Mouse (Mus musculus) heart, embryonic 10.5 days (tissue): ENCODE data around the gene Vmp1. TPM values are rescaled to one million over a fixed set of nuclear protein-coding genes. Genes with fewer than 3 reads are reported as not detected.

Experiments used
- DNase-seq: peaks from one replicate; pipeline ENCODE4 v3.0.0-alpha.2; 2017; ENCODE audit warnings: low spot score
- H3K27ac ChIP-seq: fragments of 300-500 bp; sonication (generic); 2 replicates; pipeline ENCODE4 v1.5.1; 2016; ENCODE audit warnings: mild to moderate bottlenecking
- H3K27me3 ChIP-seq: fragments of 300-500 bp; sonication (generic); 2 replicates; pipeline ENCODE4 v1.6.1; 2016; ENCODE audit warnings: mild to moderate bottlenecking; ENCODE audit not compliant: poor library complexity, insufficient read depth, severe bottlenecking
- H3K36me3 ChIP-seq: fragments of 300-500 bp; sonication (generic); 2 replicates; pipeline ENCODE4 v1.6.1; 2016; ENCODE audit warnings: mild to moderate bottlenecking, moderate library complexity
- H3K4me1 ChIP-seq: fragments of 300-500 bp; sonication (generic); 2 replicates; pipeline ENCODE4 v1.6.1; 2016; ENCODE audit warnings: mild to moderate bottlenecking
- H3K4me3 ChIP-seq: fragments of 300-500 bp; sonication (generic); 2 replicates; pipeline ENCODE4 v1.5.1; 2016; ENCODE audit warnings: mild to moderate bottlenecking, moderate library complexity
- H3K9me3 ChIP-seq: fragments of 300-500 bp; sonication (generic); 2 replicates; pipeline ENCODE4 v1.6.1; 2016; ENCODE audit warnings: mild to moderate bottlenecking, moderate library complexity
- WGBS: fragments of 180-500 bp; shearing (Covaris S2); methylation state at CpG from one replicate; pipeline ENCODE4 v1.1.7; 2016; 5-methylcytosine and 5-hydroxymethylcytosine counted together
- polyA plus RNA-seq: library from polyadenylated mRNA; unstranded; fragments of >200 nt; fragmentation: Nextera tagmentation; extraction: Ambion mirVana; gene quantifications from 2 replicates; pipeline ENCODE4 v1.2.1, GENCODE M21; 2016

Gene Vmp1
- polyA plus RNA-seq, 1 experiment from 2014 or later = 115 TPM

DNA sequence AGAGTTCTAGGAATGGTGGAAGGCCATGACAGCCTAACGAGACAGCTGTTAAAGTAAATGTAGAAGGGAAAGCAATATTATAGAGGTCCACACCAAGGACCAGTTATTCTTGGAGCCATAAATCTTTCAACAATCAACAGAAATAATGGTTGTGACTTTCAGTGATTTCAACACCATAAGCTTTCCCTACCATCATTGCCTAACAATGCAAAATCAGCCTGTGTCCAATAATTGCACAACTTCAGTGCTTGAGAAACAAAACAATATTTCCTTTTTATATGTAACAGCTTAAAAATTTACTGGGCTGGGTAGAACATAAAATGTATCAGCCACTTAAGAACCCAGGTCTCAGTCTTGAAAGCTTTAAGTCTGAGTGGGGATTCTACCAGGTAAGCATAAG, 79.9 kb downstream of the Vmp1 start:
- Histone ChIP-seq H3K4me3 (no peak overlapping the region), H3K27ac (no peak overlapping the region), H3K27me3 (no peaks in the 10 kb centered on the region), H3K4me1 (no peaks in the 10 kb centered on the region), H3K36me3 (peaks cover 19% of the 10 kb centered on the region), H3K9me3 (no peaks in the 10 kb centered on the region)
- DNase-seq = no peak
- WGBS = 93% methylated on average over 1 of the region's 1 CpGs

DNA sequence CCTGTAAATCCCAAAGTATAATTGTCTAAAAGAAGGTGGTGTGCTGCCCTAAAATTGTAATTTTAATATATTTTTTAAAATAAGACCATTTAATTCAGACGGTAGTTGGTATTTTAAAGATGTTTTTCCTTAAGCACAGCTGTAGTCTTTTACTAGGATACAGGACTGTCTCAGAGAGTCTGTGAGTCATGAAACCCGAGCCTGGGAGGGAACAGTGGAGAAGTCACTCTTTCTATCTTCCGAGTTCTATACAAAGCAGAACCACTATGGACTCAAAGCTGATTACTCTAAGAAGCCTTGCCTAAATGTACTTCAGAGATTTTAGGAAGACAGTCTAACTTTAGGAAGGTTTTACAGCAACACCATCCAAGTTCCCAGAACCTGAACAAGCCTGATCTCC, 81.5 kb downstream of the Vmp1 start:
- no peak overlapping the region for H3K4me3 ChIP-seq
- DNase-seq = no peak
- peaks cover 19% of the 10 kb centered on the region for H3K36me3 ChIP-seq
- H3K27me3 ChIP-seq = no peaks in the 10 kb centered on the region
- H3K4me1 ChIP-seq = no peaks in the 10 kb centered on the region
- H3K27ac ChIP-seq = no peak overlapping the region
- H3K9me3 ChIP-seq = no peaks in the 10 kb centered on the region
- WGBS = 54% methylated on average over 3 of the region's 3 CpGs

DNA sequence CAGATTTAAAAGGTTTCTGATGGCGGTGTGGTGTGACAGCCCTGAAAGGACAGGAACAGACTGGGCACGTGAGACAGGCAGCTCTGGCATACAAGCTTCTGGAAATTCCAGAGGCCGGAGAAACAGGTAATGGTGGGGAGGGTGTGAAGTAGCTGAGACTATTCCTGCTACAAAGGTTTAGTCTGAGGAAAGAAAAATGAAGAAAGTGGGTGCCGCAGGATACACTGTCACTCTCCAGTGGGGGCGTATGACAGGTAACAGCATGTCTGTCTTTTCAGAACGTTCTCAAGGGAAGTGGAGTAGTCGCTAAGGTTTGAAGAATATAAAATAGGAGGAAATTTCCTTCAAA, 83.5 kb downstream of the Vmp1 start:
- H3K4me1 ChIP-seq = no peaks in the 10 kb centered on the region
- WGBS = 87% methylated on average over 7 of the region's 7 CpGs
- H3K36me3 ChIP-seq = peaks cover 7% of the 10 kb centered on the region; the same call in 1 of the 2 replicates
- H3K27ac ChIP-seq = no peak overlapping the region
- no peaks in the 10 kb centered on the region for H3K27me3 ChIP-seq
- H3K9me3 ChIP-seq = no peaks in the 10 kb centered on the region
- H3K4me3 ChIP-seq = no peak overlapping the region
- DNase-seq = no peak

DNA sequence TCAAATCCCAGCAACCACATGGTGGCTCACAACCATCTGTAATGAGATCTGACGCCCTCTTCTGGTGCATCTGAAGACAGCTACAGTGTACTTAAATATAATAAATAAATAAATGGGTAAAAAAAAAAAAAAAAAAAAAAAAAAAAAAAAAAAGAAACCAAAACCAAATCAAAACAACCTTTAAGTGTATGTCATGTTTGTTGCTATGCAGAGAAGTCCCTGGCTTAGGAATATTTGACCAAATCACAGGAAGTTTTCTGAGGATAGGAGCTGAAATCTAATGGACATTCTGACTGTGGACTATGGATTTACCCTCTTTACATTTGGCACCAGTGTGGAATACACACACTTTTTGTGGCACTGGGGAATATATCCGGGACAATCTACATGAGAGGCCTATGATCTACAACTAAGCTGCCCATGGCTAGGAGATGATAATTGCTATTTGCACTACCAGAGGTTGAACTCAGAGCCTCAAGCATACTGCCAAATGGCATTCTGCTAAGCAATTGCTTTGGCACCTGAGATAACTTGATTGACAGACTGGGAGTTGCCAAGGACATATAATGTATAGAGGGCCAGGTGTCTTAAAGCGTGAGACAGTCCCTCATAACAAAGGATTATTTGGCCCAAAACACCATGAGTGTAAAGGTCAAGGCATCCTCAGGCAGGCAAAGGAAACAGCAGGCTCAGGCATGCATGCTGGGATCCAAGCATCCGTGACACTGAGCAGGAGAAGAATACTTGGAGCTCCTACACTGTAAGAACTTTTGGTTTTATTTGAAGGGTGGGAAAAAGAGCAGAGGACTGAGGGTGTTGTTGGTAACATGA, 84.0 kb downstream of the Vmp1 start:
- no peaks in the 10 kb centered on the region for H3K4me1 ChIP-seq
- H3K27ac ChIP-seq = no peak overlapping the region
- no peaks in the 10 kb centered on the region for H3K9me3 ChIP-seq
- H3K4me3 ChIP-seq = no peak overlapping the region
- H3K27me3 ChIP-seq = no peaks in the 10 kb centered on the region
- WGBS = 74% methylated on average over 4 of the region's 4 CpGs
- peaks cover 7% of the 10 kb centered on the region; the same call in 1 of the 2 replicates for H3K36me3 ChIP-seq
- no peak for DNase-seq

DNA sequence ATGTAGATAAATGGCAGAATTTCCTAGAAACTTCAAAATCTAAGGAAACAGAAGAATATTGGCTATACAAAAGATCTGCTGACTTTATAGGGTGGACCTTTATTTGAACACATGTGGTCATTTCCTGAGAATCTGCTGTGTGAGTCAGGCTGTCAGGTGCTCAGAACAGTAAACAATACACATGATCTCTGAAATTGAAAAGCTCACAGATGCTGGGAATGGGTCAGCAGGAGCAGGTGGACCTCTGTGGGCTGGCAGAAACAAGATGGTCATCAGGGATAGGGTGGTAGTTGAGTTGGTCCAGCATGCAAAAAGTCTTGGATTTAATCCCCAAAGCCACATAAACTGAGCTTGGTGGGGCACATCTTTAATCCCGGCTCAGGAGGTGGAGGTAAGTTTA, 85.1 kb downstream of the Vmp1 start:
- Histone ChIP-seq H3K4me3 (no peak overlapping the region), H3K27me3 (no peaks in the 10 kb centered on the region), H3K9me3 (no peaks in the 10 kb centered on the region), H3K4me1 (0 out of 2 replicates have a peak, but pooled peaks cover 5% of the 10 kb centered on the region), H3K36me3 (peaks cover 12% of the 10 kb centered on the region; the same call in 1 of the 2 replicates), H3K27ac (no peak overlapping the region)
- no peak for DNase-seq
- WGBS = 83% methylated on average over 1 of the region's 1 CpGs

DNA sequence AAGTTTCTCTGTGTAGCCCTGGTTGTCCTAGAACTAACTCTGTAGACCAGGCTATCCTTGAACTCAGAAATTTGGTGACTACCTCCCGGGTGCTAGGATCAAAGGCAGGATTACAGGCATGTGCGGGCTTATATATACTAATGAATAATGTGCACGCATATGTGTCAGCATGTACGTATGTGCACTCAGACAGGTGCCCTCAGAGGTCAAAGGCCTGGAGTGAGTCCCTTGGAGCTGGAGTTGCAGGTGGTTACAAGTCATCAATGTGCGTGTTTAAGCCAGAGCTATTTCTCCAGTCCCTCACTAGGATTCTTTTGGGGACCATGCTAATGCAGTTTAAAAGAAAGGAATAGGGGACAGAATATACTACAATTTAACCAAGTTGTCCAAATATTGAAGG, 85.5 kb downstream of the Vmp1 start:
- H3K4me1 ChIP-seq = peaks cover 8% of the 10 kb centered on the region
- H3K9me3 ChIP-seq = no peaks in the 10 kb centered on the region
- H3K4me3 ChIP-seq = no peak overlapping the region
- no peaks in the 10 kb centered on the region for H3K27me3 ChIP-seq
- DNase-seq = no peak
- 93% methylated on average over 5 of the region's 5 CpGs for WGBS
- peaks cover 12% of the 10 kb centered on the region; the same call in 1 of the 2 replicates for H3K36me3 ChIP-seq
- no peak overlapping the region for H3K27ac ChIP-seq

DNA sequence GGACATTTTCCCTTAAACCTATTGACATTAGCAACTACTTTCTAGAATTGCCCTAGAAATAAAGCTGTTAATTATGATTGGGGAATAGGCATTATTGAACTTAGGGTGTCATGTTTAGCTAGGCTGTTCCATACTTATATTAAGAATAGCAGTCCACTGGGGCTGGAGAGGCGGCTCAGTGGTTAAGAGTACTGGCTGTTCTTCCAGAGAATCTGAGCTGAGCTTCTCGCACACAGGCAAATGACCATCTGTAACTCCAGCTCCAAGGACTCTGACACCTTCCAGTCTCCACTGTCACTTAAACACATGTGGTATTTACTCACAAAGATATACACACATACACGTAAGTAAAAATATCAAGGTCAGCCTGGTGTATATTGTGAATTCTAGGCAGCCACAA, 86.7 kb downstream of the Vmp1 start:
- Histone ChIP-seq H3K4me1 (peaks cover 14% of the 10 kb centered on the region), H3K36me3 (peaks cover 12% of the 10 kb centered on the region; the same call in 1 of the 2 replicates), H3K27me3 (no peaks in the 10 kb centered on the region), H3K4me3 (no peak overlapping the region), H3K9me3 (no peaks in the 10 kb centered on the region), H3K27ac (no peak overlapping the region)
- DNase-seq = no peak
- 86% methylated on average over 3 of the region's 3 CpGs for WGBS

DNA sequence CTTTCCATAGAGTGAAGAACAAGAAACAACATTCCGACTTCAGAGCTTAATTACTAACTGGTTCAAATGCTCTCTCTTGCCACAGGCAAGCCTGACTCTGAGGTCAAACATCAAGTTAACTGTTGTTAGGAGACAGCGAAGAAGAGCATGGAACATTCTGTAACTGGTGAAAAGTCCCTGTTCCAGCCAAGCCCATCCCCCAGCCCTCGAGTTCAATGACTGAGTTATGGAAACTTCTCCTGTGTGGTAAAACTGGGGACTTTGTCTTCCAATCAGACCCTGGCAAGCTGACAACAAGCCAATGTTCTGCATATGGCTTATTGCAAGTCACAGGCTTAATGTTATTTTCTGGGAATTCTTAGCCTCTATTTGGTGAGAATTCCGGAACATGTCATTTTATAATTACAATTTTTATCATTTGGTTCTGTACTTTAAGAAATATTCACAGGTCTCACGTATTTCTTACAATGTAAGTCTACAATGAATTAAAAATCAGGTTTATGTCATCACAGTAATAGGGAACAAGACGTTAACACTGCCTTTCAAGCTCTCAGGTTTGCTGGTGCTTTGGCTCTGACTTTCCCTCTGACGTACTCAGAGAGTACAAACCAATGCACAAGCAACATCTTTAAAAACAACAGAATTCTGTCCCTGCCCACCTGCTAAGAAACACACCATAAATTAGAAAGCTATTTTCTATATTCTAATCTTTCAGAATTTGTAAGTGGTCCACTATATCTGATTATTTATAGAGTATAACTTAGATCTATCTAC, 87.3 kb downstream of the Vmp1 start:
- H3K9me3 ChIP-seq = no peaks in the 10 kb centered on the region
- H3K36me3 ChIP-seq = peaks cover 12% of the 10 kb centered on the region; the same call in 1 of the 2 replicates
- H3K4me1 ChIP-seq = peaks cover 14% of the 10 kb centered on the region
- 81% methylated on average over 7 of the region's 7 CpGs for WGBS
- H3K27ac ChIP-seq = no peak overlapping the region
- no peak overlapping the region for H3K4me3 ChIP-seq
- DNase-seq = no peak
- H3K27me3 ChIP-seq = no peaks in the 10 kb centered on the region

DNA sequence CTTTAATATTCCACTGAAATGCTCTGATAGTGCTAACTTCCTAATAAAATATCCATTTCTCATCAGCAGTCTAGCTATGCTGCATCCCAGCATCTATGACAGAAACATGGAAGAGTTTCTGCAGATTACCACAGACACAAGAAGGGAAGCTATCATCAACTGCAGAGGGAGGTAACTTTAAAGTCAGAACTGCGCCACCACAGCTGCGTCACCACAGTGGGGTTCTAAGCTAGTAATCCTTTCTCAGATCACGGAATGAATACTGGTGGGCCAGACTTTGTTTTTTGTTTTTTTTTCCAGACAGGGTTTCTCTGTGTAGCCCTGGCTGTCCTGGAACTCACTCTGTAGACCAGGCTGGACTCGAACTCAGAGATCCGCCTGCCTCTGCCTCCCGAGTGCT, 88.3 kb downstream of the Vmp1 start:
- no peak overlapping the region for H3K4me3 ChIP-seq
- no peak overlapping the region for H3K27ac ChIP-seq
- H3K36me3 ChIP-seq = peaks cover 12% of the 10 kb centered on the region; the same call in 1 of the 2 replicates
- H3K9me3 ChIP-seq = no peaks in the 10 kb centered on the region
- H3K27me3 ChIP-seq = no peaks in the 10 kb centered on the region
- 89% methylated on average over 6 of the region's 6 CpGs for WGBS
- no peak for DNase-seq
- peaks cover 14% of the 10 kb centered on the region for H3K4me1 ChIP-seq

DNA sequence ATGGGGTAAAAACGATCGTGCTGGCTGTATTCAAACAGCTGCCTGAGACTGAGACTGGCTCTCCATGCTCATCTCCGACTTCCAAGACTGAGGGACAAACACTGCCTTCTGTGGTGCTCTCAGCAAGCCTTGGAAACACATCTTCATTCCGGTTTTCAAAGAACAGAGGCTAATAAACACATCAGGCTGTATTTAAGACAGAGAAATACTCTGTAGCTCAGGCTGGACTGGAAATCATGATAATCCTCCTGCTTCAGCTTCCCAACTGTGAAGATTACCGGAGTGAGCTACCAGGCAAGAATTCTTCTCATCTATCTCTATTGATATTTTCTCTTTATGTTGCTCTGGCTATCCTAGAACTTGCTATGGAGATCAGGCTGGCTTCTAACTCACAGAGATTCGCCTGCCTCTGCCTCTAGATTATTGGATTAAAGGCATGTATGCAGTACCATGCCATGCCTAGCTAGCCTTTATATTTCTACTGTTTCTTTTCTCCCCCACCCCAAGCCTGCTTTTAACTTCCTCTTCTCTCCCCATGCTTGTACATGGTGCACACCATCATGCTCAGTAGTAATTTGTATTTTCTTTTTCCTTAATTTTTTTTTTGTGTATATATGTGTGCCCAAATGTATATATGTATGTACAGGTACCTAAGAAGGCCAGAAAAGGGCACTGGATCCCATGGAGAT, 89.3 kb downstream of the Vmp1 start:
- no peak overlapping the region for H3K4me3 ChIP-seq
- H3K27me3 ChIP-seq = no peaks in the 10 kb centered on the region
- no peak for DNase-seq
- H3K36me3 ChIP-seq = peaks cover 6% of the 10 kb centered on the region; the same call in 1 of the 2 replicates
- 78% methylated on average over 6 of the region's 6 CpGs for WGBS
- peaks cover 14% of the 10 kb centered on the region for H3K4me1 ChIP-seq
- H3K27ac ChIP-seq = 0 out of 2 replicates have a peak overlapping the region, but pooled peaks have one; percentile 56
- H3K9me3 ChIP-seq = no peaks in the 10 kb centered on the region

DNA sequence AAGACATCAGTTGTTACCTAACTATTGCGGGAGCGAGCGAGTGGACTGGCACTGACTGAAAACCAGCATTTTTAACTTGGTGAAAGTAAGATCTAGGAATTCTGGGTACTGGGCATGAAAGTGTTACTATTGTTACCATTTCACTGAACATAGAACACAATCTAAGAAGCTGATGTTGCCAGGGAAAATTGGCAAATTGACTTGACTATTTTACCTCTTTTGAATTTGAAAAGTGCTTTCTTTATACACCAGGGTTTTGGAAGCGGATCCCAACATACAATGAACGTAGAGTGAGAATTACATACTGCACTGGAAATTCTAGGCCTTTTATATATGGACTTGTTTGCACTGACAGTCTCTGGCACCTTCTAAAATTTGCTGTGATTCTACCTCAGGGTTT, 90.2 kb downstream of the Vmp1 start:
- Histone ChIP-seq H3K4me1 (peaks cover 14% of the 10 kb centered on the region), H3K4me3 (no peak overlapping the region), H3K27me3 (no peaks in the 10 kb centered on the region), H3K9me3 (no peaks in the 10 kb centered on the region), H3K27ac (no peak overlapping the region), H3K36me3 (peaks cover 6% of the 10 kb centered on the region; the same call in 1 of the 2 replicates)
- no peak for DNase-seq
- 87% methylated on average over 5 of the region's 5 CpGs for WGBS

DNA sequence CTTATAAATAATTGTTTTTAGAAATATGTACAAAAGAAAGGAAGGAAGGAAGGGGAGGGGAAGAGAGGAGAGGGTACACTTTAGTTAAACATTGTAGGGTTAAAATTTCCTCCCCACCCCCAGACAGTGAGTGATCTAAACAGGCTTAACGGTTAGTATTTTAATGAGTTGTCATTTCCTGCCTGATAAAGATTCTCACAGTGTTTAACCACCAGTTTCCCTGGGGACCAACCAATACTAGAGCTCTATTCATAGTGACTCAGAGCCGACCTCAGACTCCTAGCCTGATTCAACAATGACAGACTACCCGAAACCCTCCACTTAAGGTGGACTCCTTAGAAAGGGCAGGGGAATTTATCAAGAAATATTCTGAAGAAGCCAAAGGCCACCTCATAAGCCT, 90.6 kb downstream of the Vmp1 start:
- Histone ChIP-seq H3K27me3 (no peaks in the 10 kb centered on the region), H3K27ac (no peak overlapping the region), H3K9me3 (no peaks in the 10 kb centered on the region), H3K4me1 (peaks cover 17% of the 10 kb centered on the region), H3K4me3 (no peak overlapping the region), H3K36me3 (peaks cover 4% of the 10 kb centered on the region; the same call in 1 of the 2 replicates)
- DNase-seq = no peak
- WGBS = 29% methylated on average over 3 of the region's 3 CpGs
